Mouse (Mus musculus) thymus, adult 2 months (tissue): ENCODE measurements around the gene Ankrd11. TPM values are rescaled to one million over a fixed set of nuclear protein-coding genes. Genes with fewer than 3 reads are reported as not detected.

Source experiments
- DNase-seq: peaks from one replicate; pipeline ENCODE4 v3.0.0; 2021
- H3K27ac ChIP-seq: fragments of 200-500 bp; 2 replicates; pipeline ENCODE4 v1.5.1; 2012; ENCODE audit warnings: low read length, control low read depth; ENCODE audit not compliant: control insufficient read depth, insufficient read depth
- H3K27me3 ChIP-seq: fragments of 200-500 bp; 2 replicates; pipeline ENCODE4 v1.6.1; 2012; ENCODE audit warnings: mild to moderate bottlenecking, low read length, moderate library complexity, mixed read lengths; ENCODE audit not compliant: control insufficient read depth, insufficient read depth
- H3K36me3 ChIP-seq: fragments of 200-500 bp; 2 replicates; pipeline ENCODE4 v1.6.1; 2012; ENCODE audit warnings: mild to moderate bottlenecking, low read length, moderate library complexity; ENCODE audit not compliant: control insufficient read depth, insufficient read depth
- H3K4me1 ChIP-seq: fragments of 200-500 bp; replicated peaks from 2 replicates; pipeline ENCODE4 v1.6.1; 2012; ENCODE audit warnings: low read length; ENCODE audit not compliant: control insufficient read depth, insufficient read depth
- H3K4me3 ChIP-seq: fragments of 200-500 bp; 2 replicates; pipeline ENCODE4 v1.5.1; 2012; ENCODE audit warnings: mild to moderate bottlenecking, low read length, control low read depth, moderate library complexity; ENCODE audit not compliant: control insufficient read depth, insufficient read depth
- CTCF ChIP-seq: fragments of 200-500 bp; IDR thresholded peaks from 2 replicates; pipeline ENCODE4 v1.5.1; 2012; ENCODE audit warnings: mild to moderate bottlenecking, control low read depth, low read length, moderate library complexity, borderline replicate concordance; ENCODE audit not compliant: control insufficient read depth, poor library complexity, insufficient read depth; ENCODE audit errors: extremely low read depth
- POLR2A ChIP-seq: fragments of 200-500 bp; IDR thresholded peaks from 2 replicates; pipeline ENCODE4 v1.6.1; 2012; ENCODE audit warnings: mild to moderate bottlenecking, low read length, control low read depth, moderate library complexity; ENCODE audit not compliant: control insufficient read depth, poor library complexity, insufficient read depth; ENCODE audit errors: extremely low read depth
- WGBS: fragments of 180-500 bp; shearing (Covaris S2); methylation state at CpG from one replicate; pipeline ENCODE4 v1.1.7; 2018; 5-methylcytosine and 5-hydroxymethylcytosine counted together
- polyA plus RNA-seq: library from polyadenylated mRNA; depleted of rRNA; stranded (reverse); fragments of >200 nt; gene quantifications from 2 replicates; pipeline ENCODE4 v1.2.3, GENCODE M21; 2012

Ankrd11 gene
- polyA plus RNA-seq, 1 experiment: 118 TPM

DNA sequence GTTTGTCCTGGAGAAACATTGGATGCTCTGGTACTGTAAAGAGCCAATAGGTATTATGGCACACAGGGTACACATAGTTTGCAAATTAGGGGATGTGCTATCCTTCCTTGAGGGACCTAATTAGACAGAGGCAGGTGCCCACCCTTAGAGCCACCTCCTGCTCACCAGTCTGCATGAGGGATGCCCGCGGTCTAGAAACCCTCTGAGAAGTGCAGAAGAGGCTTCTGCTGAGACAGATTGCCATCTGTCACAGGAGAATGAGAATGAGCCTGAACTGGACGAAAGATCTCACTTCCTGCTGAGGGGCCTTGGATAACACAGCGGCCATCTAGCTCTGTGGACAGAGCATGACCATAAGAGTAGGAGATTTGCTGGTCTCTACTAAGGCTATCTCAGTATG lies 129.2 kb downstream of the Ankrd11 start:
- no peak for DNase-seq
- peaks cover 25% of the 10 kb centered on the region for H3K4me1 ChIP-seq
- H3K27me3 ChIP-seq: no peaks in the 10 kb centered on the region
- H3K27ac ChIP-seq: no peak overlapping the region
- WGBS: 91% methylated on average over 4 of the region's 4 CpGs
- peaks cover 17% of the 10 kb centered on the region for H3K36me3 ChIP-seq
- TF ChIP-seq CTCF: no peak
- TF ChIP-seq POLR2A: no peak
- no peak overlapping the region for H3K4me3 ChIP-seq

DNA sequence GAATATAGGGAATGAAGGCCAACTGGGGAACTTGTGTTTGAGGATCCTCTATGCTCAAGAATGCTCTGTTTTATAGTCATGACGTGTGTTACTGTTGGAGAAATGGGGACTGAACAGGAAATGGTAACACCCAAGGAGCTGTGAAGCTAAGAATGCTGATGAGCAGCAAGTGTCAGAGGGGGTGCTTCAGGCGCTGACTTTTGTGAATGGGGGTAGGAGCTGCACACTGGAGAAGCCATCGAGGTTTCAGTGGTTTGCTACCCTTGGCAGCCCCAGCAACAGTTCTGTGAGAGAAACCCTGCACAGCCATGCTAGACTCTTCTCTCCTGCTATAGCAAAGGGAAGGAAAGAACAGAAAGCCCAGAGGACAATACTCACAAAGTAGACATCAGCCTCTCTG lies 129.9 kb downstream of the Ankrd11 start:
- WGBS: 19% methylated on average over 3 of the region's 3 CpGs
- no peak for DNase-seq
- Histone ChIP-seq H3K27ac (no peak overlapping the region), H3K4me3 (no peak overlapping the region), H3K36me3 (peaks cover 24% of the 10 kb centered on the region), H3K4me1 (peaks cover 18% of the 10 kb centered on the region), H3K27me3 (no peaks in the 10 kb centered on the region)
- TF ChIP-seq CTCF (no peak), POLR2A (no peak)

DNA sequence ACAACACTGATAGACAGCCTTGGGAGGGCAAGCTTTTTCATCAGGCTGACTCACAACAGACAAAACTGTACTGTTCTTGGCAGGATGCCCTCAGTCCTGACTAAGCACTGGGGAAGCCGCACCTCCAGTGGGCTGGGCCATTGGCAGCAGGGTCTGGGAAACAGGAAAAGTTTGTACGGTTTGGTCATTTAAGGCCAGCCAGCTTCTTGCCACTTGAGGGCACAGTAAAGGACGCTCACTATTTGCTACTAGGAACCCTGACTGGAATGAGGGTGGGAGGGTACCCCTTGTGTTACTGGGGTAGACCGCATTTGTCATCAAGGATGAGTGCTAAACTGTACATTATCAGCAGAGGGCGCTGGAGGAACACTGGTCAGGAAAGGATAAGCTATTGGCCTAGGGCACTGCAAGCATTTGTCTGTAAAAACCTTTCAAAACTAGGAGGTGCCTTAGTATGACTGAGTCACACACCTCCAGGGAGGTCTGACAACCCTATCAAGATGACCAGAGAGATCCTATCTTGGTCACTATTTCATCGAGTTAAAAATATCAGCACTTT lies 135.5 kb downstream of the Ankrd11 start:
- Histone ChIP-seq H3K36me3 (peaks cover 15% of the 10 kb centered on the region), H3K27me3 (no peaks in the 10 kb centered on the region), H3K27ac (no peak overlapping the region), H3K4me3 (no peak overlapping the region), H3K4me1 (no peaks in the 10 kb centered on the region)
- DNase-seq: peak; percentile 84
- TF ChIP-seq CTCF: no peak
- TF ChIP-seq POLR2A: no peak
- WGBS: 25% methylated on average over 6 of the region's 6 CpGs

DNA sequence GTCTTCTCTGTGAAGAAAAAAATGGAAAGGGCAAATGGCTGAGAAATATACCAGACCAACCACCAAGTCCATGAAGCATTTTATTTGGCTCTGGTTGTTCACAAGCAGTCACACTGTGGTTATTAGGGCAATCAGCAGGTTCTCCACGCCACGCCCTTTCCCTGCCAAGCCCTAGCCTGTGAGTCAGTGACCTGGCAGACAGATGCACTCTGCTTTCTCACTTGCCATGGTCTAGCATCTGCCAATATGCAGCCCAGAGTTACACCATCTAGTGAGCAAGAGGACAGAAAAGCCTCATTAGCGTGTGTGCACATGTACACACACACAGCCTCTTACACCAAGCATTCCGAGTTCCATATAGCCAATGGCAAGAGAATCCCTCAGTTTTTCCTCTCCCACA lies 136.7 kb downstream of the Ankrd11 start:
- H3K27ac ChIP-seq: no peak overlapping the region
- no peak overlapping the region for H3K4me3 ChIP-seq
- peaks cover 15% of the 10 kb centered on the region for H3K36me3 ChIP-seq
- no peaks in the 10 kb centered on the region for H3K4me1 ChIP-seq
- no peak for TF ChIP-seq CTCF
- TF ChIP-seq POLR2A: no peak
- 96% methylated on average over 4 of the region's 4 CpGs for WGBS
- H3K27me3 ChIP-seq: no peaks in the 10 kb centered on the region
- DNase-seq: no peak

DNA sequence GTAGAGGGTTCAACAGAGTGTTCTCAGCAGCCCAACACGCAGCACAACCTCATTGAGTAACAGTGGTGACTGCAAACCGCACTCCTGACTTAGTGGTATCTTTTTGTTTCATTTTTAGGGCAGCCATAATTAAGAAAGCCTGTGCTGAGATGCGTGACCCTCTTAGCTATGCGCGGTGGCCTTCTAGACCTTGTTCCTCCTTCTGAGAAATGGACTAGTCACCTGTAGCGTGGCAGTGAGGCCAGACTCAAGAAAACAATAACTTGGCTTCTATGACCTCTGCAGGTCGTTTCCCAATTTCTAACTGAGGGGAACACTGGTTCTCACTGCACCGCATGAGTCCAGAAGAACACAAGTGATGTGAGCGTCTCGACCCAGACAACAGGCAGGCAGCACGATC lies 137.6 kb downstream of the Ankrd11 start:
- 92% methylated on average over 11 of the region's 11 CpGs for WGBS
- Histone ChIP-seq H3K4me1 (no peaks in the 10 kb centered on the region), H3K27me3 (no peaks in the 10 kb centered on the region), H3K4me3 (no peak overlapping the region), H3K27ac (no peak overlapping the region), H3K36me3 (peaks cover 16% of the 10 kb centered on the region)
- no peak for DNase-seq
- TF ChIP-seq POLR2A (no peak), CTCF (no peak)

DNA sequence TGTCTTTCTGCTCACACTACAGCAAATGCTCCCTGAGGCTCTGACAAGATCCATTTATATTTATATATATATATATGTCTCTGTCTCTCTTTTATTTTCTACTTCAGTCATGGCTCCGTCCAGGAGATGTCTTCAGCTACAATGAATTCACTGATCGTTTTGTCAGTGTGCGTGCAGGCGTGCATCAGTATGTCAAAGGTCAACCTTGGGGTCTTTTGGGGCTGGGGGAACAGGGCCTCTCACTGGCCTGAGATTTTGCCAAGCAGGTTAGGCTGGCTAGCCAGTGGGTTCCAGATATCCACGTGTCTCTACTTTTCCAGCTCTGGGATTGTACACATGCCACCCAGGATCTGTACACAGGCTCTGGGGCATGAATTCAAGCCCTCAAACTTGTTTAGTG lies 139.1 kb downstream of the Ankrd11 start:
- Histone ChIP-seq H3K27ac (no peak overlapping the region), H3K36me3 (peaks cover 24% of the 10 kb centered on the region), H3K27me3 (no peaks in the 10 kb centered on the region), H3K4me3 (no peak overlapping the region), H3K4me1 (no peaks in the 10 kb centered on the region)
- TF ChIP-seq POLR2A: no peak
- no peak for TF ChIP-seq CTCF
- no peak for DNase-seq
- WGBS: 96% methylated on average over 5 of the region's 5 CpGs

DNA sequence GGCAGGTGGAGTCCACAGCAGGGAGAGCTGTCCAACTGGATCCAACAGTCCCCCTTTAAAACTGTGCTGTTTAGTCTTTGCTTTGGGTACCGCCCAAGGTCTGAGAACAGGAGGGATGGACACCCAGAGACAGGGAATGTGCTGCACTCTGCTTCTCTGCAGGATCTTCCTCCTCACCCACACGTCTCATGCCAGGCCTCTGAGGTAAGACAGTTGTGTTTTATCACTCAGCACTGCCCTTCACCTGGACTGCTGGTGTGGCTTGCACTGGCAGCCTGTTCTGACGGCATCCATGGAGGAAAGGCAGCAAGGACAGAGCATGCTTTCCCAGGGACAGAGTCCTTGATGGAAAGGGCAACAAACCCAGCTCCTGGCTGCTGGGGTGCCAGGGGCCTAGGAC lies 139.5 kb downstream of the Ankrd11 start:
- peaks cover 26% of the 10 kb centered on the region for H3K36me3 ChIP-seq
- TF ChIP-seq CTCF: no peak
- TF ChIP-seq POLR2A: no peak
- no peaks in the 10 kb centered on the region for H3K27me3 ChIP-seq
- DNase-seq: no peak
- H3K4me1 ChIP-seq: no peaks in the 10 kb centered on the region
- WGBS: 96% methylated on average over 3 of the region's 3 CpGs
- H3K27ac ChIP-seq: no peak overlapping the region
- no peak overlapping the region for H3K4me3 ChIP-seq
